Mouse (Mus musculus): ENCODE data around the gene Gm11027. TPM values are rescaled to one million over a fixed set of nuclear protein-coding genes. Genes with fewer than 3 reads are reported as not detected.

The Gm11027 gene
- polyA plus RNA-seq, 1 experiment from 2014 or later, result not detected

DNA sequence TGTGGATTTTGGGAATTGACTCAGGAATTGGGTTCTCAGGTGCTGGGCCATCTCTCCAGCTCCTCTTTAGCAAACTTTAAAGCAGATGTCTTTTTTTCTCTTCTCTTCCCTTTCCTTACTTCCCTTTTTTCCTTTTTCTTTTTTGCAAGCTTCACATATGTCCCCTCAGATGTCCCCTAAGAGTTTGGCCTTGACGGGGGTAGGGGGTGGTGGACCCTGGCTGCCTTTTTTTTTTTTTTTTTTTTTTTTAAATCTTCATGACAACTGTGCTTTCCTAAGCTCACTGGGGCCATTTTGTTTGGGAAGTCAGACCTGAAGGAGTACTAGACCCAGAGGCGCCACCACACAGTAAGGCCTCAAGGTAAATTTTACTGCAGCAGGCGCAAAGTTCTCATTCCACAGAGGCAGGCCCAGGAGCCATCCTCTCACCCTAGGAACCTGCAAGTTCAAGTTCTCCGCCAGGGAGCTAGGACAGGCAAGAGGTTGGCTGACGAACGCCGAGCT lies 5.0 kb downstream of the Gm11027 start:
- WGBS, result 0% methylated on average over 7 of the region's 7 CpGs
- Histone ChIP-seq H3K36me3 (no peaks in the 10 kb centered on the region), H3K27ac (peak overlapping the region; percentile 99), H3K4me2 (peak overlapping the region; percentile 79), H3K27me3 (replicated peaks) (no peaks in the 10 kb centered on the region), H3K4me3 (replicated peaks) (peak overlapping the region; percentile 100), H3K4me1 (no peaks in the 10 kb centered on the region), H3K9ac (peak overlapping the region; percentile 50; the same call in 1 of the 2 replicates), H3K9me3 (no peaks in the 10 kb centered on the region)
- ATAC-seq (ENCODE audit: insufficient read depth, low FRiP score, low read depth), result peak; percentile 8

DNA sequence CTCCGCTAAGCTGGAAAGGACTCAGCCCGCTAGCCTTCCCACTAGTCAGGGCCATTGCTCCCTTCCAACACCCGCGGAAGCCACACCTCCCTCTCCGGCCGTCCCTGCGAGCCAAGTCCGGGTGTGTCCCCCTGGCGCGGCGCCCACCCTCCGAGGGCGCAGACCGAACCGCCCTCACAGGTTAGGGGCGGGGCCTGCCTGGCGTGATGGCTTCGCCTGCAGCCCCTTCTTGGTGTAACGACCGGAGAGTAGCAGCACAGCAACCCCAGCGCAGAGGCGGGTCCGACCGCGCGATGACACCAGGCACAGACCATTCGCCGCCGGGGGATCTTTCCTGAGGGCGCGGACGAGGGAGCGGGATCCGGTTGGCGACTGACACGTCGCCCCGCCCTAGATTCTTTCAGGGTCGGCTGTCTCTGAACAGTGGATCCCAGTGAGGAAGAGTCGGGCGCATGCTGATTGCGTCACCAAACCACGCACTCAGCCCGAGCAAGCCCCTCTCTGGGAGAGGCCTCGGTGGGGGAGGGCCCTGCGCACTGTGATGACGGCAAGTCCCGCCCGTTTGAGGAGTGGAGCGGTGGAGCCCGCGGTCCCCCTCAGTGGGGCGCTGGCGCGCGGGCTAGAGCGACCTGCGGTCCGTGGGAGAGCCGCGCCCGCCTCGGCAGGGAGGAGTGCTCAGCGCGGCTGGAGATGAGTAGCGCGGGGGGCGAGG lies 5.6 kb downstream of the Gm11027 start, which contains the start of gene Esyt2:
Gene Esyt2 (plus strand): TSS at position 544 of the 712 bp plus-strand sequence.
- peak; percentile 95 for ATAC-seq (ENCODE audit: insufficient read depth, low FRiP score, low read depth)
- no peaks in the 10 kb centered on the region for H3K9me3 ChIP-seq
- no peaks in the 10 kb centered on the region for H3K27me3 ChIP-seq (replicated peaks)
- H3K36me3 ChIP-seq, result no peaks in the 10 kb centered on the region
- H3K9ac ChIP-seq, result peak within 1 kb of the TSS; percentile 99
- no peaks in the 10 kb centered on the region for H3K4me1 ChIP-seq
- WGBS, result under 1% methylated on average over 65 of the region's 68 CpGs
- H3K27ac ChIP-seq, result peak within 1 kb of the TSS; percentile 99
- peak within 1 kb of the TSS; percentile 100 for H3K4me3 ChIP-seq (replicated peaks)
- H3K4me2 ChIP-seq, result peak within 1 kb of the TSS; percentile 79

DNA sequence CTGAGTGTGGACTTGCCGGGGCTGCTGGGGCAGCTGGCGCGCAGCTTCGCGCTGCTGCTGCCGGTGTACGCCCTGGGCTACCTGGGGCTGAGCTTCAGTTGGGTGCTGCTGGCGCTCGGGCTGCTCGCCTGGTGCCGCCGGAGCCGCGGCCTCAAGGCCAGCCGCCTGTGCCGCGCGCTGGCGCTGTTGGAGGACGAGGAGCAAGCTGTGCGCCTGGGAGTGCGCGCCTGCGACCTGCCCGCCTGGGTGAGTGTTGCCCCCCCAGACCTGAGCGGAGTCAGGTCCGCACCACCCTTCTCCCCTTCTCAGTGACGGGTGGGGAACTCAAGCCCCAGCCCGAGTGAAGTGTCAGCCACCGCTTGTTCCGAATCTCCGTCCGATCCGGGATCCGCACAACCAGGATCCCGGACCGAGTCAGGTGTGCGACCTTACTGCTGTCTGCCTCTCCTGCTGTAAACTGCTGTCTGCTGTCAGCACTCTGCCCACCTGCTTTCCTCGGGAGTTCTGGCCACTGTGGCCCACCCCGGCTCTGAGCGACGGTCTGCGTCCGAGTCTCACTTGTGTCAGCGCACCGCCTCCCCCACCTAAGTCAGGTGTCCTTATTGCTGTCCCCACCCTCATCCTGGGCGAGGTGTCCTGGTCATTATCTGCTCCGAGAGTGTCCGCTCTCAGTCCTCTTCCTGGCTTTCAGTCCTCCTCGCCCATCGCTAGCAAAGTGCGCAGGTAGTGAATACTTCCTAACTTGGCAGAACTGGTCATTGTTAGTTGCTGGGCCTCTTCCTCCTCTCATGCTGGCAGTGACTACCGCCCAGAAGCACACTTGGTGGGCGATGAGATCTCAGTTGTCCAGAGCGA lies 6.5 kb downstream of the Gm11027 start:
- peak; percentile 36; the same call in 1 of the 2 replicates for ATAC-seq (ENCODE audit: insufficient read depth, low FRiP score, low read depth)
- Histone ChIP-seq H3K9ac (peak overlapping the region; percentile 99), H3K4me3 (replicated peaks) (peak overlapping the region; percentile 100), H3K4me2 (peak overlapping the region; percentile 79), H3K36me3 (no peaks in the 10 kb centered on the region), H3K4me1 (no peaks in the 10 kb centered on the region), H3K27me3 (replicated peaks) (no peaks in the 10 kb centered on the region), H3K27ac (peak overlapping the region; percentile 99), H3K9me3 (no peaks in the 10 kb centered on the region)
- WGBS, result under 1% methylated on average over 49 of the region's 55 CpGs

DNA sequence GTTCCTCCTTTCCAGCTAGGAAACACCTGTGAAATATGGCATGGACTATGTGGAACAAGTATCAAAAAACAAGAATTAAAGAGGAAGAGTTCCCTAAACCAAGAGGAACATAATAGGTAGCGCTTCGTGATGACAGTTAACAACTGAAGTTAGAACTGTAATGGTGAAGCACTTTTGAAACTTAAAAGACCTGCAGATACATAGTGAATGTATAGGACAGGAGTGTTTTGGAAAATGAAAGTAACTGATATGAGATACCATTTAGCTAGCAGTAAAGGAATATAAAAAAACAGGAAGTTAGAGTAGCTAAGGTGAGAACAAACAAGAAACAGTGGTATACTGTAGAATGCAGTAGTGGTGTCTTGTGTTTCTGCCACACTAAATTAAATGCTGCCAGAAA lies 7.7 kb downstream of the Gm11027 start:
- Histone ChIP-seq H3K27ac (no peak overlapping the region), H3K9me3 (no peaks in the 10 kb centered on the region), H3K36me3 (no peaks in the 10 kb centered on the region), H3K4me3 (replicated peaks) (no peak overlapping the region), H3K27me3 (replicated peaks) (no peaks in the 10 kb centered on the region), H3K4me1 (no peaks in the 10 kb centered on the region), H3K9ac (no peak overlapping the region), H3K4me2 (peak overlapping the region; percentile 37; the same call in 1 of the 2 replicates)
- 91% methylated on average over 2 of the region's 2 CpGs for WGBS
- ATAC-seq (ENCODE audit: insufficient read depth, low FRiP score, low read depth), result no peak

DNA sequence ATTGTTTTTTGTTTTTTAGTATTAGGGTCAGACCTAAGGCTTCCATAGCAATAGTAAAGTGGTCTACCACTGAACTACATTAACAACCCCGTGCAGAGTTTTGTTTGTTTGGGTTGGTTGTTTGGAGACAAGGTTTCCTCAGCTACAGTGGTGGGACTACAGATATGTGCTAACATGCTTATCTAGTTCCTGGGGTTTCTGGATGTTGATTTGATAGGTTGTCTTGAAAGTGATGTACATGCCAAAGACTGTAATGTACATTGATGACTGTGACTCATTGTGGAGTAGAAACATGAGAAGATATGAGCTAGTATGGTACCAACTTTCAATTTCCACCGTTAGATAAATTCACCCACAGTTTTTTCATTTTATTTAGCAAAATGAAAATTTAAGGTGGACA lies 8.3 kb downstream of the Gm11027 start:
- no peak overlapping the region for H3K27ac ChIP-seq
- no peak overlapping the region for H3K9ac ChIP-seq
- H3K4me3 ChIP-seq (replicated peaks), result no peak overlapping the region
- no peaks in the 10 kb centered on the region for H3K27me3 ChIP-seq (replicated peaks)
- no peaks in the 10 kb centered on the region for H3K36me3 ChIP-seq
- 0 out of 2 replicates have a peak overlapping the region, but pooled peaks have one; percentile 5 for H3K4me2 ChIP-seq
- WGBS, result 59% methylated on average over 2 of the region's 2 CpGs
- ATAC-seq (ENCODE audit: insufficient read depth, low FRiP score, low read depth), result no peak
- H3K4me1 ChIP-seq, result no peaks in the 10 kb centered on the region
- H3K9me3 ChIP-seq, result no peaks in the 10 kb centered on the region

DNA sequence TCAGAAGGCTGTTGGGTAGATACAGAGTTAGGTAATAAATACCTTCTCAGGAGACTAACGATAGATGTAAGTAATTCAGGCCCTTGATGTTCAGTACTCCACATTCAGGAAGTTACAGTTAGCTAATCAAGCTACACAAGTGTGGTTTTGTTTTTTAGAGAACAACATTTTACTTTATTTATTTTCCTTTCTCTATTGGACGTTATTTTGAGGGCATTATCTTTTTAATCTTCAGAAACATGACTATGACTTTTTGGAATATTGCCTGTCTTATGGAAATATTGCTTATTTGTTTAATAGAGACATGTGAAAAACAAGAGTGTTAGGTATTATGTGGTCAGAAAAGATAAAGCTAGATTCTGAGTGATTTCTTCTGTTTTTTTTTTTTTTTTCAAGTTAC lies 18.0 kb downstream of the Gm11027 start:
- Histone ChIP-seq H3K9me3 (no peaks in the 10 kb centered on the region), H3K4me1 (no peaks in the 10 kb centered on the region), H3K9ac (no peak overlapping the region), H3K27ac (no peak overlapping the region), H3K36me3 (no peaks in the 10 kb centered on the region), H3K27me3 (replicated peaks) (no peaks in the 10 kb centered on the region), H3K4me2 (no peak overlapping the region), H3K4me3 (replicated peaks) (no peak overlapping the region)
- WGBS, result 71% methylated on average over 2 of the region's 2 CpGs
- ATAC-seq (ENCODE audit: insufficient read depth, low FRiP score, low read depth), result no peak

DNA sequence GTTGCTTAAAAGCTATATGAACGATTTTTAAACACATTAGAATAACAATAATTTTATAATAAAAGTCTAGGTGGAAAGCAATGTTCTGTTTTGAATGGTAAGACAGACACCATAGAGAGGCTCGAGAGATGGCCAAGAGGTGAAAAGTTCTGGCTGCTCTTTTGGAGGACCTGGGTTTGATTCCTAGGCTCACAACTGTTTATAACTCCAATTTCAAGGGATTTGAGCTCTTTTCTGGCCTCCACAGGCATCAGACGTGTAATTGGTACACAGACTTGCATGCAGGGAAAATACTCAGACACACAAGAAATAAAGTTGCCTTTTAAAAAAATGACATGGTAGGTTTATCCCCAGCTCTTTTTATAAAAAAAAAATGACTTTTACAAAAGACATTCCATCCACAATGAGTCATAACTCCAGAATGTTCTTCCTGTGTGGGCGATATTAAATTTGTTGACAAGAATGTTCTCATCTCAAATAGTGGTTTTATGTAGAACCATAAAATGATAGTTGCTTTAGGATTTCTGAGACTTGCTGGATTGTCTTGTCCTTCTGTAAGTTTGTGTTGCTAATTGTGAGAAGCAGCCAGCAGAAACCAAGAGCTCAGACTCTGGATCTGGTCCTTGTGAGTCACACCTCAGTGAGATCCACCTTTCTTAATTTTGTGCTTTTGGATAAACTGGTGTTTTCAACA lies 18.6 kb downstream of the Gm11027 start:
- 62% methylated on average over 4 of the region's 4 CpGs for WGBS
- Histone ChIP-seq H3K27me3 (replicated peaks) (no peaks in the 10 kb centered on the region), H3K36me3 (no peaks in the 10 kb centered on the region), H3K4me1 (no peaks in the 10 kb centered on the region), H3K4me3 (replicated peaks) (no peak overlapping the region), H3K9ac (no peak overlapping the region), H3K4me2 (no peak overlapping the region), H3K27ac (no peak overlapping the region), H3K9me3 (no peaks in the 10 kb centered on the region)
- no peak for ATAC-seq (ENCODE audit: insufficient read depth, low FRiP score, low read depth)

DNA sequence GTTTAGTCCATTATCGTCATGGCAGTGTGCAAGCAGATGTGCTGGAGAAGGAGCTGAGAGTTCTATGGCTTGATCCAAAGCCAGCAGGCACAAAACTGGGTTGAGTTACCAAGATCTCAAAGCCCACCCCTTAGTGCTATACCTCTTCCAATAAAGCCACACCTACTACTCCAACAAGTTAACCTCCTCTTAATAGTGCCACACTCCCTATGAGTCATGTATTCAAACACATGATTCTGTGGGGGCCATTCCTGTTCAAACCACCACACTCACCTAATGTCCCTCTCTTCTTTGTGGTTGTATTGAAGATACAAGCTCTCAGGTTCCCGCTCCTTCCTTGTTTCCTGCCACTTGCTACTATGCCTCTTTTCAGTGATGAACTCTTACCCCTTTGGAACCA lies 24.7 kb downstream of the Gm11027 start:
- no peaks in the 10 kb centered on the region for H3K9me3 ChIP-seq
- no peak overlapping the region for H3K27ac ChIP-seq
- no peaks in the 10 kb centered on the region for H3K36me3 ChIP-seq
- WGBS, result 81% methylated on average over 2 of the region's 2 CpGs
- H3K4me2 ChIP-seq, result no peak overlapping the region
- H3K4me1 ChIP-seq, result no peaks in the 10 kb centered on the region
- no peak overlapping the region for H3K9ac ChIP-seq
- no peaks in the 10 kb centered on the region for H3K27me3 ChIP-seq (replicated peaks)
- ATAC-seq (ENCODE audit: insufficient read depth, low FRiP score, low read depth), result peak; percentile 65; the same call in 1 of the 2 replicates
- no peak overlapping the region for H3K4me3 ChIP-seq (replicated peaks)

DNA sequence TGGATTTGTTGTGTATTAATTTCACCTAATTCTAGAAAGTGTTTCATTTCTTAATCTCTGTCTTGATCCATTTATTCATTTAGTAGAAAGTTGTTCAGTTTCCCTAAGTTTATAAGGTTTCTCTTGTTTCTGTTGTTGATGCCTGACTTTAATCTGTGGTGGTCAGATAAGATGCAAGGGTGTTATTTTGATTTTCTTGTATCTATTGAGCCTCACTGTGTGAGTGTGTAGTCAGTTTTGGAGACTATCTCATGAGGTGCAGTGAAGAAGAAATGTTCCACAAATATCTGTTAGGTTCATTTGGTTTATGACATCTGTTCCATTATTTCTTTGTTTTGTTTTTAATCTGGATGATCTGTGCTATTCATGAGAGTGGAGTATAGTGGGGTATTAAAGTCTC lies 27.0 kb downstream of the Gm11027 start:
- no peak overlapping the region for H3K4me2 ChIP-seq
- H3K9ac ChIP-seq, result no peak overlapping the region
- no peaks in the 10 kb centered on the region for H3K9me3 ChIP-seq
- ATAC-seq (ENCODE audit: insufficient read depth, low FRiP score, low read depth), result no peak
- H3K4me1 ChIP-seq, result no peaks in the 10 kb centered on the region
- H3K27ac ChIP-seq, result no peak overlapping the region
- no peaks in the 10 kb centered on the region for H3K27me3 ChIP-seq (replicated peaks)
- no peak overlapping the region for H3K4me3 ChIP-seq (replicated peaks)
- H3K36me3 ChIP-seq, result no peaks in the 10 kb centered on the region

DNA sequence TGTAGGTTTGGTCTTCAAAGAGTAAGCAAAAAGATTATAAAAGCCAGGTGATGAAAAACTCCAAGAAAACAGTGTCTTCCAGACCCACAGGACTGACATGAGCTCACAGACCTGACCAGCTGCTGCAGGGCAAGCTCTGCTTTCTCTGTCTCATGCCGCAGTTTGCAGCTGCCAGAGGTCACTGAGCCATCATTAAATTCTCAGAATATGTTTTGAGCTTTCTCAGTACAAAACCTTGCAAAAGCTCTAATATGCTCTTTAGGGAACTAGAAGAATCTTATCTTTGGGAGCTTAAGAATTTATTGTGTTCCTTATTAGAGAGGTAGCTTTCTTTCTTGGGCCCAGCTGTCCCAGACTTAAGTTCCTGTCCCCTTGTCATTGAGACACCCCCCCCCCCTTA lies 30.9 kb downstream of the Gm11027 start:
- H3K36me3 ChIP-seq, result no peaks in the 10 kb centered on the region
- WGBS, result 46% methylated on average over 1 of the region's 1 CpGs
- no peak overlapping the region for H3K4me3 ChIP-seq (replicated peaks)
- H3K27me3 ChIP-seq (replicated peaks), result no peaks in the 10 kb centered on the region
- no peaks in the 10 kb centered on the region for H3K4me1 ChIP-seq
- no peak overlapping the region for H3K27ac ChIP-seq
- no peaks in the 10 kb centered on the region for H3K9me3 ChIP-seq
- H3K4me2 ChIP-seq, result no peak overlapping the region
- H3K9ac ChIP-seq, result no peak overlapping the region
- ATAC-seq (ENCODE audit: insufficient read depth, low FRiP score, low read depth), result no peak

DNA sequence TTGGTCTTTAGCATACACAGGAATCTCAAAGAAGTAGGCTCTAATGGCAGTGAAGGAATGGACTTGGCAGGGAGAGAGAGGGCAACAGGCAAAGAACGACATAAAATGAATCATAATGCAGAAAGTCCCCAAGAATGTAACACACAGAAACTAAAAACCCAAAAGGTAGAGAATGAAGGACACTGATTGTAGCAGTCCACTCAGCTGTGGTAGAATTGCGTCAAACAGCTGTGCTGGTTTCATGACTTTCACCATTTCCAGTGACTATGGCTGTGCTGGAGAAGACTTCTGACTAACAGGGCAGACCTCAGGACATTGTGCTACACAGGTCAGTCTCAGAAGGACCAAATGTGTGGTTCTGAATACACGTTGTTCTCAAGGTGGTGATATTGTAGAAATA lies 32.7 kb downstream of the Gm11027 start:
- WGBS, result 88% methylated on average over 3 of the region's 3 CpGs

More for the DNA sequence above, 32.7 kb downstream of the Gm11027 start:
- Histone ChIP-seq H3K27me3 (replicated peaks) (no peaks in the 10 kb centered on the region), H3K36me3 (no peaks in the 10 kb centered on the region), H3K4me2 (no peak overlapping the region), H3K4me1 (no peaks in the 10 kb centered on the region), H3K27ac (no peak overlapping the region), H3K4me3 (replicated peaks) (no peak overlapping the region), H3K9ac (no peak overlapping the region), H3K9me3 (no peaks in the 10 kb centered on the region)
- ATAC-seq (ENCODE audit: insufficient read depth, low FRiP score, low read depth), result no peak

All from stomach, embryonic 15.5 days (tissue).